In genomic region chr1:178368548-178369271, GRCm38 (mm10) we compare ENCODE assay signal across 8 mouse cellular contexts. TPM values are rescaled to one million over a fixed set of nuclear protein-coding genes. Genes with fewer than 3 reads are reported as not detected.
A peak's percentile ranks its signal among the peaks of the same experiment; 100 is the strongest.
DNase-seq lines count a peak whose midpoint lies in the region; ATAC-seq lines count a peak whose summit lies in the region.

No protein-coding gene starts in this region.

- no peaks in the 10 kb centered on the region for H3K27me3 ChIP-seq in intestine, embryonic 14.5 days (replicated peaks; ENCODE audit: control insufficient read depth, insufficient read depth, low read length)

- ATAC-seq in intestine, embryonic 14.5 days (replicated peaks; ENCODE audit: low FRiP score, low TSS enrichment, low read depth): peak; percentile 97

- H3K36me3 ChIP-seq in intestine, embryonic 14.5 days (ENCODE audit: control insufficient read depth, insufficient read depth, low read length): no peaks in the 10 kb centered on the region

- no peaks in the 10 kb centered on the region for H3K9me3 ChIP-seq in intestine, embryonic 14.5 days (ENCODE audit: control insufficient read depth, low read length)

- H3K9ac ChIP-seq in intestine, embryonic 14.5 days (ENCODE audit: low read length): peak overlapping the region; percentile 59

- peak overlapping the region; percentile 87 for H3K4me2 ChIP-seq in intestine, embryonic 14.5 days (ENCODE audit: low read length)

- 2% methylated on average over 36 of the region's 36 CpGs for WGBS in intestine, embryonic 14.5 days

- peak overlapping the region; percentile 80 for H3K27ac ChIP-seq in intestine, embryonic 14.5 days (ENCODE audit: low read depth)

- H3K4me3 ChIP-seq in intestine, embryonic 14.5 days (ENCODE audit: low read depth, low read length): peak overlapping the region; percentile 54

- H3K4me1 ChIP-seq in intestine, embryonic 14.5 days (replicated peaks; ENCODE audit: control insufficient read depth, insufficient read depth, low read length): peaks cover 9% of the 10 kb centered on the region; the same call in 1 of the 2 replicates

- intact Hi-C loops in left cerebral cortex, postnatal 14 days (cut with DNase I): loop anchor here (2.0 to 5.0 kb wide), 3 partner anchors 32 to 50 kb away; partner anchors contain the start of genes Cox20, Efcab2 and Hnrnpu

- DNase-seq in adrenal gland, adult 18-20 months (ENCODE audit: low spot score in 2 of 2): peak; percentile 86 to 89
- peak; percentile 93 for DNase-seq in embryo, embryonic 11 days
- peak; percentile 95 for DNase-seq in gastrocnemius, postnatal 25 days
- peak; percentile 87 for DNase-seq in intestine, embryonic 14.5 days (ENCODE audit: low spot score)
- peak; percentile 94 to 96 for DNase-seq in left cerebral cortex, postnatal 14 days (ENCODE audit: low spot score in 2 of 2)
- DNase-seq in mesoderm, embryonic 11.5 days (ENCODE audit: low read depth, low spot score): peak; percentile 89
- peak; percentile 93 to 95 for DNase-seq in right cerebral cortex, postnatal 36 days (ENCODE audit: low spot score in 2 of 2)
- DNase-seq in yolk sac, embryonic 10.5 days (ENCODE audit: low spot score): peak; percentile 85

RNA-seq across cellular contexts. Expression of gene Hnrnpu, which starts 31.1 kb away (rescaled TPM):
- total RNA-seq in adrenal gland, adult 18-20 months (2021): 100 to 1,000 TPM; 341 to 383 TPM
- 100 to 1,000 TPM; 105 to 116 TPM for total RNA-seq in gastrocnemius, postnatal 25 days (2021)
- polyA plus RNA-seq in intestine, embryonic 14.5 days (2014; fragmentation: Nextera tagmentation; extraction: Ambion mirVana): 378 and 384 TPM in 2 replicates
- 100 to 1,000 TPM; 400 to 403 TPM for total RNA-seq in left cerebral cortex, postnatal 14 days (2021)

RNA-seq across cellular contexts. Expression of gene Efcab2, which starts 37.2 kb away (rescaled TPM):
- 1 to 10 TPM; 2.3 to 4.6 TPM for total RNA-seq in adrenal gland, adult 18-20 months (2021)
- total RNA-seq in gastrocnemius, postnatal 25 days (2021): 10 to 100 TPM; 10.7 to 12.1 TPM
- 6.9 and 9.3 TPM in 2 replicates for polyA plus RNA-seq in intestine, embryonic 14.5 days (2014; fragmentation: Nextera tagmentation; extraction: Ambion mirVana)
- 10 to 100 TPM in 1 of 2 experiments, 1 to 10 TPM in 1; 9.8 to 11.3 TPM for total RNA-seq in left cerebral cortex, postnatal 14 days (2021)

RNA-seq across cellular contexts. Expression of gene Cox20, which starts 49.8 kb away (rescaled TPM):
- total RNA-seq in adrenal gland, adult 18-20 months (2021): 100 to 1,000 TPM in 1 of 2 experiments, 10 to 100 TPM in 1; 88.7 to 117 TPM
- 10 to 100 TPM; 30.1 to 32.9 TPM for total RNA-seq in gastrocnemius, postnatal 25 days (2021)
- polyA plus RNA-seq in intestine, embryonic 14.5 days (2014; fragmentation: Nextera tagmentation; extraction: Ambion mirVana): 126 and 133 TPM in 2 replicates
- 10 to 100 TPM; 29.4 to 29.6 TPM for total RNA-seq in left cerebral cortex, postnatal 14 days (2021)

Comparison
In these comparisons a context has a peak if more than half of its experiments do, and no peak if none do; other contexts are left out.
1. Peak in every context shown above with its lines: DNase-seq, ATAC-seq, H3K4me3 ChIP-seq and H3K27ac ChIP-seq.